Mouse (Mus musculus): ENCODE measurements around the gene Ogfrl1. TPM values are rescaled to one million over a fixed set of nuclear protein-coding genes. Genes with fewer than 3 reads are reported as not detected.

Gene Ogfrl1
- polyA plus RNA-seq, 1 experiment from 2014 or later = 14.6 TPM

DNA sequence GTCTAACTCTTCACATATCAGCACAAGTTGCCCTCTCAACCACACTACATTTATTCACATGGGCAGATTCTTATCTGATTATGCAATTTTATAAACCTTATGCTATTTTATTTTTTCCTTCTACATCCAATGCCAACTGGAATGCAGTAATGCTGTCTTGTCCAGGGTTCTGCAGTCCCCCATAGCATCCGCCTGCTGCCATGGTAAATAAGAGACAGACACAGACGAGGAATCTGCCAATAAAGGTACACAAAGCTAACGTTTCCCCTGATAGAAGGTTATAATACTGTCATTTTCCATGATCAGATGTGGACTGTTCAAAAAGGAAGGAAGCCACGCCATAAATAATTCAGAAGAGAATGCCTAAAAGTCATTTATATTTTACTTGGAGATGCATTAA lies 54.7 kb downstream of the Ogfrl1 start:
- Histone ChIP-seq H3K27me3 (no peaks in the 10 kb centered on the region), H3K27ac (no peak overlapping the region), H3K9ac (no peak overlapping the region), H3K36me3 (no peaks in the 10 kb centered on the region), H3K9me3 (replicated peaks) (no peaks in the 10 kb centered on the region), H3K4me1 (no peaks in the 10 kb centered on the region), H3K4me3 (replicated peaks) (no peak overlapping the region), H3K4me2 (no peak overlapping the region)
- ATAC-seq (replicated peaks; ENCODE audit: low FRiP score) = no peak
- WGBS = 76% methylated on average over 4 of the region's 4 CpGs

DNA sequence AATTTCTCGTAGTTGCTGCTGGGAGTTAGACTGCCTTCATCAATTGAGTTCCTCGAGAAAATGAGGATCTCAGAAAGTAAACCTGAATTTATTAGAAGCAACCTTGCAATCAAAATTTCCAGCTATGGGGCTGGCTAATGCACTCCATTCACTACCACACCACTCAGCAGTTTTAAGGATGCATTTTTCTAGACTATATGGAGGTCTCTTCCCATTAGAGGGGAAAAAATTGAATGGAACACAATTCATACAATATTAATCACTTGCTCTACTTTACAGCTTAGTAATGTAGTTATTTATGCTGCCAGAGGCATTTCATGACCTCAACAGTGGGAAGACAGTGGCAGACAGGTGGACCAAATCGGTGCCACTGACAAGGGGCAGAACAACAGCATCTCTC lies 55.3 kb downstream of the Ogfrl1 start:
- no peak overlapping the region for H3K9ac ChIP-seq
- WGBS = 87% methylated on average over 3 of the region's 3 CpGs
- no peaks in the 10 kb centered on the region for H3K27me3 ChIP-seq
- H3K4me3 ChIP-seq (replicated peaks) = no peak overlapping the region
- no peaks in the 10 kb centered on the region for H3K36me3 ChIP-seq
- H3K27ac ChIP-seq = no peak overlapping the region
- no peaks in the 10 kb centered on the region for H3K4me1 ChIP-seq
- ATAC-seq (replicated peaks; ENCODE audit: low FRiP score) = no peak
- no peaks in the 10 kb centered on the region for H3K9me3 ChIP-seq (replicated peaks)
- no peak overlapping the region for H3K4me2 ChIP-seq

DNA sequence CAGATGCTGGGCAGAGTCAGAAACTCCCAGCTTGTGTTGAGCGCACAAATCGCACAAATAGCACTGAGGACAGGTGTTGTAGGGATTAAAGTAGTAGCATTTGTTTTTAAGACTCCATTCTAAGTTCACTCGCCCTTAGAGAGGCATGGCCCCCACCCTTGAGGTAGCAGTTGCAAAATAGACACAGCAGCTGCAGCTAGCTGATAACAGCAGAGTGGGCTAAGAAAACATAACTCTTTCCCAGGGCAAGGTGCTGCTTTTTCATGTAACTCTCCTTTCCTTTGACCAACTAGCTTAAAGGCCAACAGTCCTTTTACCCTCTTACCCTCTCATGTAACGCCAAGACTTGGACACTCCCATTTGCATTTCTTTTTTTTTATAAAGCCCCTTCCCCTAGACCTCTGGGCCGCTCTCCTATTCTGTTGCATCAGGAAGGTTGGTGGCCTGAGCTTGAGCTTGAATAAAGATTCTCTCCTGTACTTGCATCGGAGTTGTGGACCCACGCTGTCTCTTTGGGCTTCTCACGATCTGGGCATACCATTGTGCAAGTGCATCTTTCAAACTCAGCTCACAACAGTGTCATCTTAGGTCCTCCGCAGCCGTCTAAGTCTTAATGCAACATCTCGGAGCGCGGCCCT lies 61.7 kb downstream of the Ogfrl1 start:
- H3K27ac ChIP-seq = no peak overlapping the region
- no peak overlapping the region for H3K4me2 ChIP-seq
- no peaks in the 10 kb centered on the region for H3K9me3 ChIP-seq (replicated peaks)
- H3K4me1 ChIP-seq = no peaks in the 10 kb centered on the region
- H3K4me3 ChIP-seq (replicated peaks) = no peak overlapping the region
- no peak overlapping the region for H3K9ac ChIP-seq
- ATAC-seq (replicated peaks; ENCODE audit: low FRiP score) = 0 out of 2 replicates have a peak, but pooled peaks have one; percentile 46
- 86% methylated on average over 13 of the region's 13 CpGs for WGBS
- H3K36me3 ChIP-seq = no peaks in the 10 kb centered on the region
- no peaks in the 10 kb centered on the region for H3K27me3 ChIP-seq

DNA sequence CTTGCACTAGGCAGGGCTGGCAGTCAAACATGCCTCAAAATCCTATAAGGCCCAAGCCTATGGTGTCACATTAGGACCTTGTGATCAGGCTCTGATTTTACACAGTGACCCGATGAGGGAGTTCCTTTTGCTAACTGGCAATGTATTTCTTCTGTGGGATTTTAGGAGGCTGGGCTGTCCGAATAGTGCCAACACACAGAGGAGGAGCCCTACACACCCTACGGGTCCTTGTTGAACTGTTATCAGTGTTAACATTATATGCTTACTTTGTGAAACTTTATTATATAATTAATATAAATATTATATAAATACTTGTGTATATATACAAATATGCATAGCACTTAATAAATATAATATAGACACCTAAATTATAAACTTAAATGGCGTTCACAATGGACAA lies 62.5 kb downstream of the Ogfrl1 start:
- WGBS = 92% methylated on average over 4 of the region's 4 CpGs
- Histone ChIP-seq H3K36me3 (no peaks in the 10 kb centered on the region), H3K9me3 (replicated peaks) (no peaks in the 10 kb centered on the region), H3K9ac (no peak overlapping the region), H3K4me2 (no peak overlapping the region), H3K4me1 (no peaks in the 10 kb centered on the region), H3K27me3 (no peaks in the 10 kb centered on the region), H3K27ac (no peak overlapping the region), H3K4me3 (replicated peaks) (no peak overlapping the region)
- ATAC-seq (replicated peaks; ENCODE audit: low FRiP score) = no peak

DNA sequence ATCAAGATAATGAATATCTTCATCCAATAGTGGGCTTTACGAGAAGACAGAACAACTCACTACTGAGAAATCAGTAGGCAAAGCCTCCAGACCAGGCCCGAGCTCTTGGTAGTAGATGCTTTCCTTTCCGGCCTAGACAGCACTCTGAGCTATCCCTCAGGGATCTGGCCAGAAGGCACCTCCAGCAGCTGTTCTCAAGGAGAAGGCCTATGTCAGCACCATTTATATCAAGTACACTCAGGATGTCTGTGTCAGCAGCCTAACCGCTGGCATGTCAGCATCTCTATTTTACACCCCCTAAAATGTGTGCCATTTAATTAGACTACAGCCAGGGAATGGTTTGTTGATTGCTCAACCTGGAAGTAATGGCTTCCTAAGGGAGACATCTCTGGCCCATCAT lies 65.4 kb downstream of the Ogfrl1 start:
- Histone ChIP-seq H3K4me3 (replicated peaks) (no peak overlapping the region), H3K27me3 (no peaks in the 10 kb centered on the region), H3K9me3 (replicated peaks) (no peaks in the 10 kb centered on the region), H3K36me3 (no peaks in the 10 kb centered on the region), H3K4me2 (no peak overlapping the region), H3K4me1 (no peaks in the 10 kb centered on the region), H3K27ac (no peak overlapping the region), H3K9ac (no peak overlapping the region)
- no peak; the same call in 1 of the 2 replicates for ATAC-seq (replicated peaks; ENCODE audit: low FRiP score)
- WGBS = 80% methylated on average over 4 of the region's 4 CpGs

DNA sequence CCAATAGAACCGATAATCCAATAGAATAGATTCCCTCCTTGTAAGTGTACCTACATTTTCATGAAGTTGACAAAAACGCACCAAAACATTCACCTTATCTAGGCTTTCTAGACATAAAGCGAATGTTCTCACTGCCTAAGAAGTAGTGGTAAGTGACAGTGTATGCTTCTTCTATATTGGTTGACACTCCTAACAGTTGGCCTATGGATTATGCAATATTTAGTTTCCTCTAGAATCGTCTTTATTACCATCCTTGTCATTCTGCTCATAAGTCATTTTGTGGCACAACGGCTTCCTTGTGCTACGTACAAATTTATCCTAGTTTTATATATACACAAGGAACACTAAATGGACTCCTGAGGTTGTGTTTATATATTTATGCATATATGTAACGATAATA lies 72.4 kb downstream of the Ogfrl1 start:
- Histone ChIP-seq H3K4me1 (peaks cover 7% of the 10 kb centered on the region), H3K27ac (no peak overlapping the region), H3K9ac (no peak overlapping the region), H3K4me2 (no peak overlapping the region), H3K9me3 (replicated peaks) (no peaks in the 10 kb centered on the region), H3K4me3 (replicated peaks) (no peak overlapping the region), H3K36me3 (no peaks in the 10 kb centered on the region), H3K27me3 (no peaks in the 10 kb centered on the region)
- 88% methylated on average over 7 of the region's 7 CpGs for WGBS
- ATAC-seq (replicated peaks; ENCODE audit: low FRiP score) = no peak

DNA sequence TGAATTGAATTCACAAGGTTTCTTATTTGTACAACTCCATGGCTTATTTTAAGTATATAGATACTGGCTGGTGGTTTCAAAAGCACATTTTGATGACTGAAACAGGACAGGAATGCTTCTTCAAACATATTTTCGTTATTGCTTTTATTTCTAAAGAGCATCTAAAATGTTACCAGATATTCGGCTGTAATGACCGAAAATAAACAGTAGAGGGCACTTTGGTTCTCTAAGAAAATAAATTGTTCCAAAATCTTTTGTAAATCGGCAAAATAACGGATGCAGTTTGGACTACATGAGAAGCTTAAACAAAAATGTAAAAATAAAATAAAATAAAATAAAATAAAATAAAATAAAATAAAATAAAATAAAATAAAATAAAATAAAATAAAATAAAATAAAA lies 73.3 kb downstream of the Ogfrl1 start:
- no peak overlapping the region for H3K4me3 ChIP-seq (replicated peaks)
- no peak for ATAC-seq (replicated peaks; ENCODE audit: low FRiP score)
- no peaks in the 10 kb centered on the region for H3K27me3 ChIP-seq
- H3K9ac ChIP-seq = no peak overlapping the region
- no peaks in the 10 kb centered on the region for H3K9me3 ChIP-seq (replicated peaks)
- H3K27ac ChIP-seq = no peak overlapping the region
- H3K36me3 ChIP-seq = no peaks in the 10 kb centered on the region
- H3K4me1 ChIP-seq = peaks cover 7% of the 10 kb centered on the region
- 19% methylated on average over 5 of the region's 5 CpGs for WGBS
- H3K4me2 ChIP-seq = no peak overlapping the region

DNA sequence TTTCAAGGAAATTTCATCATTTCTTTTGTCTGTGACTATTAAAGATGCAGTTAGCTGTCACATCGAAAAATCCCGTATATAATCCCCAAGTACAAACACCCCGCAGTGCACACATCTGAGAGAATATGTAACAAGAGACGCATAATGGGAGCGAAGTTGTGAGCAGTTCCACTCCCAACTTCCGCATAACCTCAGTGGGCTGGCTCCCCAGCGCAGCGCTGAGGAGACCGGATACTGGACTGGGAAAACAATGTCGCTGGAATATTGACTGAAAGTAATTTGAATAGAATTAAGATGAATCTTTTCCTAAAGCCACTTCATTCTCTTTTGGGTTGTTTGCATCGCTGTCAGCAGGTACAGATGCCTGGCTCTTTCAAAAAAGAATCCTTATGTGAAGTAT lies 74.3 kb downstream of the Ogfrl1 start:
- H3K36me3 ChIP-seq = no peaks in the 10 kb centered on the region
- H3K4me3 ChIP-seq (replicated peaks) = no peak overlapping the region
- WGBS = 74% methylated on average over 11 of the region's 11 CpGs
- no peak overlapping the region for H3K27ac ChIP-seq
- no peak overlapping the region for H3K4me2 ChIP-seq
- peaks cover 7% of the 10 kb centered on the region for H3K4me1 ChIP-seq
- H3K27me3 ChIP-seq = no peaks in the 10 kb centered on the region
- 0 out of 2 replicates have a peak, but pooled peaks have one; percentile 62 for ATAC-seq (replicated peaks; ENCODE audit: low FRiP score)
- H3K9me3 ChIP-seq (replicated peaks) = no peaks in the 10 kb centered on the region
- H3K9ac ChIP-seq = no peak overlapping the region

DNA sequence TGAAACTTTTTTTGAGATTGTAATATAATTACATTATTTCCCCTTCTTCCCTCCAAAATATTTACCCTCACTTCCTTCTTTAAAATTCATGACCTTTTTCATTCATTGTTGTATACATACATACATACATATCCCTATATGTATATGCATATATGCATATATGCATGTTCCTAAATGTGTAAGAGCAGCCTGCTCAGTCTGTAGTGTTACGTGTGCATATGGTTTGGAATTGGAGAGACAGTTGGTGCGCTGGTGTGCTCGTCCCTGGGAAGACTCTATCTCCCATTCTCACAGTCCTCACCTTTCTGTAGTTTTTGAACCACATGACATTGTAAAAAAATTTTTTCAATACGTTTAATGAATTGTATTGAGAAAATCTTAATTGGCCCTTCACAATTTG lies 75.4 kb downstream of the Ogfrl1 start:
- peaks cover 7% of the 10 kb centered on the region for H3K4me1 ChIP-seq
- no peak overlapping the region for H3K4me3 ChIP-seq (replicated peaks)
- H3K9ac ChIP-seq = no peak overlapping the region
- no peak for ATAC-seq (replicated peaks; ENCODE audit: low FRiP score)
- no peak overlapping the region for H3K27ac ChIP-seq
- no peaks in the 10 kb centered on the region for H3K36me3 ChIP-seq
- H3K27me3 ChIP-seq = no peaks in the 10 kb centered on the region
- no peaks in the 10 kb centered on the region for H3K9me3 ChIP-seq (replicated peaks)
- 86% methylated on average over 4 of the region's 4 CpGs for WGBS
- H3K4me2 ChIP-seq = no peak overlapping the region

DNA sequence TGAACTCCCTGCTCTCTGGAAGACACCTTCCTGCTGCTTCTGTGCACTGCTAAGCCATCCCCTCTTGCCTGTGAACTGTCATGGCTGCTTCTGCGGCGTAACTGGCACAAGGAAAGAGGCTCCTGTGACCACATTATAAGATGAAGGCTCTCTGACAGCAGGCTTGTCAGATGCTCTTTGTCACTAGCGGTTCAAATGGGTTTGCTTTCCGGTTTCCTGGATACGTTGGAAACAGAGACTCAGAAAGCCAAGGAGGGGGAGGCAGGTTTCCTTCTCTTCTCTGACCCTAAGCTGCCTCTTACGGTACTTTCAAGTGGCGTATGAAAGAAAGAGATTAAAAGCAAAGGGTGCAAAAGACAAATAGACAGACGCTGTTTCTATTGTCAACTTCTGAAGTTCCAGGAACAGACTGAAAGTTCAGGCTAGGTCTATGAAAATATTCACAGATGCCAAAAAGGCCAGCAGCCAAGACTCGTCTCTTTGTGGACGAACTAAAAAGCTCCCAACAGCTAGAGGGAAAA lies 76.2 kb downstream of the Ogfrl1 start:
- Histone ChIP-seq H3K27me3 (no peaks in the 10 kb centered on the region), H3K9ac (no peak overlapping the region)
- ATAC-seq (replicated peaks; ENCODE audit: low FRiP score) = 0 out of 2 replicates have a peak, but pooled peaks have one; percentile 33

DNA sequence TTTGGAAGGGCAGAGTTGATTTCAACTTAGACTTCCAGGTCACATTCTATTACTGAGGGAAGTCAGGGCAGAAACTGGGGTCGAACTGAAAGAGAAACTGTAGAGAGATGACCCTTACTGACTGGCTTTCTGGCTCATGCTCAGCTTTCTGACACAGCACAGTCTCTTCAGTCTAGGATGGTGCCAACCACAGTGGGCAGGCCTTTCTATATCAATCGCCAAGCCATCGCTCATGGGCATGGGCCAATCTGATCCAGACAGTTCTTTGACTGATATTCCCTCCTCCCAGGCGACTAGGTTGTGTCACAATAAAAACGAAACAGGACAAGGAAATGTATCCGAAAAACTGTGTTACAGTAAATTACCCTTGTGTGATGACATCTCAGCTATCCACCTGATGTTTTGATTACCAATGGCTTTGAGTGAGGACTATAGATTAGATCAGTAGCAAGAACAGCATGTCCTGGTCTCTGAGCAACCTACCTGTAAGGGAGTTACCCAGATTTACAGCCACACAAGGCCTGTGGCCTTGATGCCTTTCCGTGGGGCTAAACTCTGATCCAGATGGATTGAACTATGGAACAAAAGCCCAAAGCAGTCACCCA lies 76.9 kb downstream of the Ogfrl1 start:
- Histone ChIP-seq H3K4me2 (peak overlapping the region; percentile 45; the same call in 1 of the 2 replicates), H3K9me3 (replicated peaks) (no peaks in the 10 kb centered on the region), H3K9ac (no peak overlapping the region), H3K4me1 (peaks cover 7% of the 10 kb centered on the region), H3K4me3 (replicated peaks) (no peak overlapping the region), H3K27me3 (no peaks in the 10 kb centered on the region), H3K27ac (no peak overlapping the region), H3K36me3 (no peaks in the 10 kb centered on the region)
- WGBS = 78% methylated on average over 7 of the region's 7 CpGs
- ATAC-seq (replicated peaks; ENCODE audit: low FRiP score) = 0 out of 2 replicates have a peak, but pooled peaks have one; percentile 15

More for the DNA sequence above, 76.2 kb downstream of the Ogfrl1 start:
- no peaks in the 10 kb centered on the region for H3K9me3 ChIP-seq (replicated peaks)
- WGBS = 31% methylated on average over 10 of the region's 10 CpGs
- no peak overlapping the region for H3K4me3 ChIP-seq (replicated peaks)
- peaks cover 7% of the 10 kb centered on the region for H3K4me1 ChIP-seq
- H3K4me2 ChIP-seq = peak overlapping the region; percentile 45
- no peaks in the 10 kb centered on the region for H3K36me3 ChIP-seq
- H3K27ac ChIP-seq = no peak overlapping the region
